In genomic region chr10:76346589-76346988, GRCm38 (mm10) we compare ENCODE assay signal across 8 mouse cellular contexts. TPM values are rescaled to one million over a fixed set of nuclear protein-coding genes. Genes with fewer than 3 reads are reported as not detected.
DNase-seq lines count a peak whose midpoint lies in the region; ATAC-seq and TF ChIP-seq lines count a peak whose summit lies in the region.

No protein-coding gene starts in this region.

- H3K27me3 ChIP-seq in hindbrain, embryonic 12.5 days: no peaks in the 10 kb centered on the region
- no peaks in the 10 kb centered on the region for H3K27me3 ChIP-seq in limb, embryonic 13.5 days
- H3K27me3 ChIP-seq in midbrain, embryonic 12.5 days: no peaks in the 10 kb centered on the region; the same call in 1 of the 2 replicates
- H3K27me3 ChIP-seq in stomach, embryonic 16.5 days (ENCODE audit: control insufficient read depth, insufficient read depth, low read length): no peaks in the 10 kb centered on the region

- H3K27ac ChIP-seq in layer of hippocampus, adult 2 months: no peak overlapping the region
- no peak overlapping the region for H3K27ac ChIP-seq in hindbrain, embryonic 12.5 days
- H3K27ac ChIP-seq in limb, embryonic 13.5 days: 0 out of 2 replicates have a peak overlapping the region, but pooled peaks have one; percentile 1
- H3K27ac ChIP-seq in midbrain, embryonic 12.5 days (replicated peaks): no peak overlapping the region
- peak overlapping the region; percentile 81 for H3K27ac ChIP-seq in stomach, embryonic 16.5 days (ENCODE audit: low read length)

- peaks cover 25% of the 10 kb centered on the region for H3K36me3 ChIP-seq in hindbrain, embryonic 12.5 days
- H3K36me3 ChIP-seq in limb, embryonic 13.5 days: peaks cover 27% of the 10 kb centered on the region
- H3K36me3 ChIP-seq in midbrain, embryonic 12.5 days: peaks cover 17% of the 10 kb centered on the region
- H3K36me3 ChIP-seq in stomach, embryonic 16.5 days (ENCODE audit: control insufficient read depth, insufficient read depth, low read length): peaks cover 2% of the 10 kb centered on the region; the same call in 1 of the 2 replicates

- DNase-seq in layer of hippocampus, adult 2 months (ENCODE audit: low spot score in 2 of 2): peak in 1 of 2 experiments; percentile 44
- DNase-seq in layer of hippocampus, adult 9-11 months: no peak
- DNase-seq in adrenal gland, adult 2 months: peak; percentile 23
- DNase-seq in embryo, embryonic 11.5 days (ENCODE audit: low read depth, low spot score): peak; percentile 24

- peak; percentile 80 for TF ChIP-seq CTCF in layer of hippocampus, adult 2 months (conservative IDR thresholded peaks at IDR 0.05)

- ATAC-seq in hindbrain, embryonic 12.5 days (ENCODE audit: low FRiP score): no peak
- no peak for ATAC-seq in limb, embryonic 13.5 days (ENCODE audit: low FRiP score, low read depth)
- no peak for ATAC-seq in midbrain, embryonic 12.5 days (ENCODE audit: low FRiP score, low read depth)
- ATAC-seq in stomach, embryonic 16.5 days (ENCODE audit: insufficient read depth, low FRiP score): no peak

- no peaks in the 10 kb centered on the region for H3K9me3 ChIP-seq in hindbrain, embryonic 12.5 days (replicated peaks)
- no peaks in the 10 kb centered on the region for H3K9me3 ChIP-seq in limb, embryonic 13.5 days
- no peaks in the 10 kb centered on the region for H3K9me3 ChIP-seq in midbrain, embryonic 12.5 days
- no peaks in the 10 kb centered on the region for H3K9me3 ChIP-seq in stomach, embryonic 16.5 days (replicated peaks; ENCODE audit: control insufficient read depth, low read length)

- no peak overlapping the region; the same call in 1 of the 2 replicates for H3K4me3 ChIP-seq in layer of hippocampus, adult 2 months
- no peak overlapping the region for H3K4me3 ChIP-seq in hindbrain, embryonic 12.5 days
- H3K4me3 ChIP-seq in limb, embryonic 13.5 days: peak overlapping the region; percentile 76; the same call in 1 of the 2 replicates
- H3K4me3 ChIP-seq in midbrain, embryonic 12.5 days: 0 out of 2 replicates have a peak overlapping the region, but pooled peaks have one; percentile 82
- H3K4me3 ChIP-seq in stomach, embryonic 16.5 days (replicated peaks; ENCODE audit: low read length): peak overlapping the region; percentile 85

- WGBS in hindbrain, embryonic 12.5 days: 6% methylated on average over 4 of the region's 4 CpGs
- 5% methylated on average over 4 of the region's 4 CpGs for WGBS in limb, embryonic 13.5 days
- WGBS in midbrain, embryonic 12.5 days: 10% methylated on average over 4 of the region's 4 CpGs
- WGBS in stomach, embryonic 16.5 days: 14% methylated on average over 4 of the region's 4 CpGs

- H3K4me1 ChIP-seq in hindbrain, embryonic 12.5 days: peaks cover 23% of the 10 kb centered on the region
- peaks cover 26% of the 10 kb centered on the region for H3K4me1 ChIP-seq in limb, embryonic 13.5 days
- H3K4me1 ChIP-seq in midbrain, embryonic 12.5 days: peaks cover 21% of the 10 kb centered on the region
- H3K4me1 ChIP-seq in stomach, embryonic 16.5 days (ENCODE audit: control insufficient read depth, insufficient read depth, low read length): peaks cover 17% of the 10 kb centered on the region

- peak overlapping the region; percentile 80 for H3K4me2 ChIP-seq in hindbrain, embryonic 12.5 days (replicated peaks)
- H3K4me2 ChIP-seq in limb, embryonic 13.5 days (replicated peaks): peak overlapping the region; percentile 80
- H3K4me2 ChIP-seq in midbrain, embryonic 12.5 days (replicated peaks): 0 out of 2 replicates have a peak overlapping the region, but pooled peaks have one; percentile 77
- peak overlapping the region; percentile 97 for H3K4me2 ChIP-seq in stomach, embryonic 16.5 days (ENCODE audit: low read depth, low read length)

- H3K9ac ChIP-seq in hindbrain, embryonic 12.5 days: no peak overlapping the region
- H3K9ac ChIP-seq in limb, embryonic 13.5 days: peak overlapping the region; percentile 39; the same call in 1 of the 2 replicates
- no peak overlapping the region for H3K9ac ChIP-seq in midbrain, embryonic 12.5 days (replicated peaks)
- H3K9ac ChIP-seq in stomach, embryonic 16.5 days (ENCODE audit: low read length): no peak overlapping the region

RNA-seq across cellular contexts. Expression of gene Dip2a, which starts 1.5 kb away (rescaled TPM):
- total RNA-seq in layer of hippocampus, adult 2 months (2021): 10 to 100 TPM; 50.9 to 51.0 TPM
- 10 to 100 TPM; 19.2 to 23.8 TPM for total RNA-seq in adrenal gland, adult 2 months (2021)
- 16.7 and 17.3 TPM in 2 replicates for polyA plus RNA-seq in adrenal gland, adult 2 months (2012; rRNA removed)
- polyA plus RNA-seq in hindbrain, embryonic 12.5 days (2016; fragmentation: Nextera tagmentation; extraction: Ambion mirVana): 14.4 and 16.1 TPM in 2 replicates
- polyA plus RNA-seq in limb, embryonic 13.5 days (2015; fragmentation: Nextera tagmentation; extraction: Ambion mirVana): 11.9 and 14.4 TPM in 2 replicates
- polyA plus RNA-seq in midbrain, embryonic 12.5 days (2016; fragmentation: Nextera tagmentation; extraction: Ambion mirVana): 13.5 and 15.6 TPM in 2 replicates
- 10.0 and 10.2 TPM in 2 replicates for polyA plus RNA-seq in stomach, embryonic 16.5 days (2015; fragmentation: Nextera tagmentation; extraction: Ambion mirVana)

Comparison
In these comparisons a context has a peak if more than half of its experiments do, and no peak if none do; other contexts are left out.
1. H3K27ac ChIP-seq: peak in limb, embryonic 13.5 days (single experiment) and stomach, embryonic 16.5 days (single experiment); none in layer of hippocampus, adult 2 months (single experiment), hindbrain, embryonic 12.5 days (single experiment) and midbrain, embryonic 12.5 days (single experiment).
2. H3K4me3 ChIP-seq: peak in limb, embryonic 13.5 days (single experiment), midbrain, embryonic 12.5 days (single experiment) and stomach, embryonic 16.5 days (single experiment); none in layer of hippocampus, adult 2 months (single experiment) and hindbrain, embryonic 12.5 days (single experiment).
3. Peak in every context shown above with its lines, with median percentiles within 50 percentile points of each other: H3K4me2 ChIP-seq.